In genomic region chr2:181706668-181707067, GRCm38 (mm10) we compare ENCODE assay signal across 9 mouse cellular contexts. TPM values are rescaled to one million over a fixed set of nuclear protein-coding genes. Genes with fewer than 3 reads are reported as not detected.
DNase-seq lines count a peak whose midpoint lies in the region; ATAC-seq and TF ChIP-seq lines count a peak whose summit lies in the region.
"Had no signal": no experiment of that assay in that cellular context is flagged by ENCODE, and none has a peak within 500 bp of the region (broad histone marks: within the 10 kb centered on the region; RNA-seq: fewer than 3 reads in every experiment).

No protein-coding gene starts in this region.

- no peaks in the 10 kb centered on the region for H3K9me3 ChIP-seq in hindbrain, embryonic 11.5 days (ENCODE audit: control insufficient read depth, low read length)
- H3K9me3 ChIP-seq in hindbrain, embryonic 13.5 days = no peaks in the 10 kb centered on the region
- H3K9me3 ChIP-seq in E14TG2a.4 (ENCODE audit: low read length) = no peaks in the 10 kb centered on the region
- no peaks in the 10 kb centered on the region for H3K9me3 ChIP-seq in forebrain, embryonic 13.5 days (replicated peaks)
- H3K9me3 ChIP-seq: embryonic facial prominence, embryonic 15.5 days had no signal

- no peak for ATAC-seq in hindbrain, embryonic 11.5 days (ENCODE audit: low FRiP score)
- no peak for ATAC-seq in hindbrain, embryonic 13.5 days (ENCODE audit: low FRiP score)
- peak; percentile 68 for ATAC-seq in inflammation-experienced regulatory T-cells, adult 6 months
- no peak for ATAC-seq in forebrain, embryonic 13.5 days

- TF ChIP-seq CTCF in E14TG2a.4 (conservative IDR thresholded peaks at IDR 0.05; ENCODE audit: low read length) = peak; percentile 40

- H3K4me1 ChIP-seq in hindbrain, embryonic 11.5 days (replicated peaks; ENCODE audit: control insufficient read depth, insufficient read depth, low read length) = no peaks in the 10 kb centered on the region
- H3K4me1 ChIP-seq in hindbrain, embryonic 13.5 days (replicated peaks) = no peaks in the 10 kb centered on the region
- H3K4me1 ChIP-seq in E14TG2a.4 (replicated peaks; ENCODE audit: low read depth, low read length) = no peaks in the 10 kb centered on the region
- no peaks in the 10 kb centered on the region for H3K4me1 ChIP-seq in forebrain, embryonic 13.5 days
- H3K4me1 ChIP-seq: embryonic facial prominence, embryonic 15.5 days had no signal

- H3K4me3 ChIP-seq in hindbrain, embryonic 11.5 days (ENCODE audit: low read depth, low read length) = no peak overlapping the region
- H3K4me3 ChIP-seq in hindbrain, embryonic 13.5 days = no peak overlapping the region
- H3K4me3 ChIP-seq in E14TG2a.4 (replicated peaks; ENCODE audit: low read length) = no peak overlapping the region
- H3K4me3 ChIP-seq in forebrain, embryonic 13.5 days = no peak overlapping the region
- H3K4me3 ChIP-seq: embryonic facial prominence, embryonic 15.5 days had no signal

- DNase-seq in hindbrain, embryonic 11.5 days (ENCODE audit: low spot score) = peak; percentile 20
- DNase-seq in 3T3-L1 (ENCODE audit: low read depth, low spot score) = peak; percentile 58
- DNase-seq in cerebellum, postnatal 4 days (ENCODE audit: low spot score in 2 of 2) = no peak
- no peak for DNase-seq in ovary, adult 18-20 months (ENCODE audit: low spot score)

- no peaks in the 10 kb centered on the region for H3K36me3 ChIP-seq in hindbrain, embryonic 11.5 days (ENCODE audit: control insufficient read depth, insufficient read depth, low read length)
- H3K36me3 ChIP-seq in hindbrain, embryonic 13.5 days = no peaks in the 10 kb centered on the region
- no peaks in the 10 kb centered on the region for H3K36me3 ChIP-seq in E14TG2a.4 (ENCODE audit: insufficient read depth, low read length)
- H3K36me3 ChIP-seq in forebrain, embryonic 13.5 days (ENCODE audit: poor library complexity, severe bottlenecking) = no peaks in the 10 kb centered on the region
- H3K36me3 ChIP-seq: embryonic facial prominence, embryonic 15.5 days had no signal

- no peaks in the 10 kb centered on the region for H3K27me3 ChIP-seq in hindbrain, embryonic 11.5 days (ENCODE audit: control insufficient read depth, insufficient read depth, low read length)
- H3K27me3 ChIP-seq in hindbrain, embryonic 13.5 days = no peaks in the 10 kb centered on the region
- H3K27me3 ChIP-seq in E14TG2a.4 (ENCODE audit: insufficient read depth, low read length) = 0 out of 2 replicates have a peak, but pooled peaks cover 2% of the 10 kb centered on the region
- H3K27me3 ChIP-seq in forebrain, embryonic 13.5 days = no peaks in the 10 kb centered on the region
- H3K27me3 ChIP-seq: embryonic facial prominence, embryonic 15.5 days had no signal

- no peak overlapping the region for H3K4me2 ChIP-seq in hindbrain, embryonic 11.5 days (replicated peaks; ENCODE audit: low read depth, low read length)
- H3K4me2 ChIP-seq in hindbrain, embryonic 13.5 days = no peak overlapping the region
- no peak overlapping the region for H3K4me2 ChIP-seq in forebrain, embryonic 13.5 days
- H3K4me2 ChIP-seq: embryonic facial prominence, embryonic 15.5 days had no signal

- H3K27ac ChIP-seq in hindbrain, embryonic 11.5 days (ENCODE audit: low read depth, low read length) = no peak overlapping the region
- H3K27ac ChIP-seq in hindbrain, embryonic 13.5 days = no peak overlapping the region
- no peak overlapping the region for H3K27ac ChIP-seq in forebrain, embryonic 13.5 days
- H3K27ac ChIP-seq: embryonic facial prominence, embryonic 15.5 days had no signal

- no peak overlapping the region for H3K9ac ChIP-seq in hindbrain, embryonic 11.5 days (ENCODE audit: low read depth, low read length)
- H3K9ac ChIP-seq in hindbrain, embryonic 13.5 days = no peak overlapping the region
- H3K9ac ChIP-seq in forebrain, embryonic 13.5 days = no peak overlapping the region
- H3K9ac ChIP-seq: embryonic facial prominence, embryonic 15.5 days had no signal

- WGBS in hindbrain, embryonic 11.5 days = 39% methylated on average over 4 of the region's 4 CpGs
- 45% methylated on average over 4 of the region's 4 CpGs for WGBS in hindbrain, embryonic 13.5 days
- WGBS in forebrain, embryonic 13.5 days = 36% methylated on average over 4 of the region's 4 CpGs

RNA-seq across cellular contexts. Expression of gene Oprl1, which starts 8.1 kb away (rescaled TPM):
- 21.6 and 24.3 TPM in 2 replicates for polyA plus RNA-seq in hindbrain, embryonic 11.5 days (2014; fragmentation: Nextera tagmentation; extraction: Ambion mirVana)
- polyA plus RNA-seq in hindbrain, embryonic 13.5 days (2015; fragmentation: Nextera tagmentation; extraction: Ambion mirVana) = 79.2 and 83.9 TPM in 2 replicates
- under 1 TPM in 1 of 3 experiments, not detected in 2; 0.68 TPM for polyA plus RNA-seq in inflammation-experienced regulatory T-cells, adult 6 months (2017; shearing (Covaris generic))
- polyA plus RNA-seq in forebrain, embryonic 13.5 days (2015; fragmentation: Nextera tagmentation; extraction: Ambion mirVana) = 33.5 and 48.2 TPM in 2 replicates

RNA-seq across cellular contexts. Expression of gene Lkaaear1, which starts 8.4 kb away (rescaled TPM):
- not detected in 2 replicates for polyA plus RNA-seq in hindbrain, embryonic 11.5 days (2014; fragmentation: Nextera tagmentation; extraction: Ambion mirVana)
- polyA plus RNA-seq in hindbrain, embryonic 13.5 days (2015; fragmentation: Nextera tagmentation; extraction: Ambion mirVana) = not detected in 2 replicates
- not detected for polyA plus RNA-seq in inflammation-experienced regulatory T-cells, adult 6 months (2017; shearing (Covaris generic))
- polyA plus RNA-seq in forebrain, embryonic 13.5 days (2015; fragmentation: Nextera tagmentation; extraction: Ambion mirVana) = not detected in 2 replicates
- polyA plus RNA-seq: embryonic facial prominence, embryonic 15.5 days had no signal

RNA-seq across cellular contexts. Expression of gene Rgs19, which starts 12.9 kb away (rescaled TPM):
- polyA plus RNA-seq in hindbrain, embryonic 11.5 days (2014; fragmentation: Nextera tagmentation; extraction: Ambion mirVana) = 62.2 and 63.7 TPM in 2 replicates
- 43.6 and 44.4 TPM in 2 replicates for polyA plus RNA-seq in hindbrain, embryonic 13.5 days (2015; fragmentation: Nextera tagmentation; extraction: Ambion mirVana)
- polyA plus RNA-seq in inflammation-experienced regulatory T-cells, adult 6 months (2017; shearing (Covaris generic)) = 100 to 1,000 TPM; 154 to 182 (median 170) TPM
- polyA plus RNA-seq in forebrain, embryonic 13.5 days (2015; fragmentation: Nextera tagmentation; extraction: Ambion mirVana) = 45.3 and 45.4 TPM in 2 replicates

RNA-seq across cellular contexts. Expression of gene Tcea2, which starts 26.6 kb away (rescaled TPM):
- 20.7 and 21.2 TPM in 2 replicates for polyA plus RNA-seq in hindbrain, embryonic 11.5 days (2014; fragmentation: Nextera tagmentation; extraction: Ambion mirVana)
- polyA plus RNA-seq in hindbrain, embryonic 13.5 days (2015; fragmentation: Nextera tagmentation; extraction: Ambion mirVana) = 36.0 and 42.4 TPM in 2 replicates
- 10 to 100 TPM in 2 of 3 experiments, 1 to 10 TPM in 1; 6.4 to 19.9 (median 17.5) TPM for polyA plus RNA-seq in inflammation-experienced regulatory T-cells, adult 6 months (2017; shearing (Covaris generic))
- 31.0 and 35.9 TPM in 2 replicates for polyA plus RNA-seq in forebrain, embryonic 13.5 days (2015; fragmentation: Nextera tagmentation; extraction: Ambion mirVana)

RNA-seq across cellular contexts. Expression of gene Sox18, which starts 35.2 kb away (rescaled TPM):
- 17.0 and 17.1 TPM in 2 replicates for polyA plus RNA-seq in hindbrain, embryonic 11.5 days (2014; fragmentation: Nextera tagmentation; extraction: Ambion mirVana)
- polyA plus RNA-seq in hindbrain, embryonic 13.5 days (2015; fragmentation: Nextera tagmentation; extraction: Ambion mirVana) = 19.1 and 20.2 TPM in 2 replicates
- polyA plus RNA-seq in inflammation-experienced regulatory T-cells, adult 6 months (2017; shearing (Covaris generic)) = not detected
- 11.6 and 13.0 TPM in 2 replicates for polyA plus RNA-seq in forebrain, embryonic 13.5 days (2015; fragmentation: Nextera tagmentation; extraction: Ambion mirVana)

Comparison
In these comparisons a context has a peak if more than half of its experiments do, and no peak if none do; other contexts are left out.
1. DNase-seq: peak in hindbrain, embryonic 11.5 days (single experiment) and 3T3-L1 (single experiment); none in cerebellum, postnatal 4 days (0 of 2) and ovary, adult 18-20 months (single experiment).
2. RNA of gene Oprl1, which starts 8.1 kb away (polyA plus RNA-seq): 79.2 to 83.9 TPM in hindbrain, embryonic 13.5 days, 33.5 to 48.2 TPM in forebrain, embryonic 13.5 days and 21.6 to 24.3 TPM in hindbrain, embryonic 11.5 days; 0.68 TPM in inflammation-experienced regulatory T-cells, adult 6 months; every median in the first group is over 10 times any median in the second.